Mouse (Mus musculus) embryo, embryonic 10 days (tissue): ENCODE results near the gene Catspere2.

Experiments used
- DNase-seq: peaks from one replicate; pipeline ENCODE4 v3.0.0-alpha.2; 2015; ENCODE audit warnings: low spot score

Catspere2 gene

GRCm38 (mm10) chr1:178219166-178220077, 236.2 kb downstream of the Catspere2 start:
- no peak for DNase-seq
